ENCODE assay signal across 8 mouse cellular contexts in the genomic region with DNA sequence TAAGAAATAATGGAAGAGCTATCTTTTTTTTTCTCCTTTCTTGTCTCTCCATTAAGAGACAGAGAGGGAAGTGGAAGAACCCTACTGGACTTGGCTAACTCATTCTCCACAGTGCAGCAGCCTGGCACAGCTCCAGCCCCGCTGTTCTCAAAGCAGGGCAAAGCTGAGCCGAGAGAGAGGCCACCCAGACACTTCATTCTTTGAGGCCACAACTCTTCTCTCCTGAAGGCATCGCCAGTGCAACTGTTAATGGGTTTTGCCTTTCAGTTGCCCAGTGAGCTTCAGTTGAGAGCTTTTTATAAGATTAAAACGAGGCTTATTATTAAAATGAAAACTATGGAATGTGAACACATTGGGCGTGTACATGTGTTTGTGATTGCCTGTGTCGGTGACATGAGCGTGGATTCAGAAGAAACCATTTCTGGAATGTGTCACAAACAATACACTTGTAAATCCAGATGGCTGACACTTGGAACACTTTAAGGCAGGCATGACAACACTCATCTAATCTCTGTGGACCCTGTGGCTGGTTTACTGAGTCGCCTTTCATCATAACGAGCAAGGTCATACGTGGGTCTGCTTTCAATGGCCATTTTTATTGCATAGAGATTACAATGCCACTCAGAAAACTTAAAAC.
DNase-seq lines count a peak whose midpoint lies in the region; ATAC-seq lines count a peak whose summit lies in the region.

No protein-coding gene starts in this region.

- peaks cover 22% of the 10 kb centered on the region for H3K4me1 ChIP-seq in heart, embryonic 16.5 days (ENCODE audit: control insufficient read depth, insufficient read depth, low read length)

- H3K27ac ChIP-seq in heart, embryonic 16.5 days (ENCODE audit: low read length): peak overlapping the region; percentile 94

- H3K27me3 ChIP-seq in heart, embryonic 16.5 days (ENCODE audit: control insufficient read depth, insufficient read depth, low read length): no peaks in the 10 kb centered on the region

- ATAC-seq in common myeloid progenitor, adult 5-6 weeks (replicated peaks; ENCODE audit: low read depth, poor library complexity, severe bottlenecking): peak; percentile 66
- peak; percentile 84 for ATAC-seq in heart, embryonic 16.5 days (replicated peaks; ENCODE audit: extremely low read depth, insufficient read depth, low FRiP score)
- no peak for ATAC-seq in megakaryocyte-erythroid progenitor cell, adult 5-6 weeks (replicated peaks; ENCODE audit: low FRiP score, low TSS enrichment, poor library complexity, severe bottlenecking)

- H3K4me3 ChIP-seq in heart, embryonic 16.5 days (ENCODE audit: low read length): peak overlapping the region; percentile 26; the same call in 1 of the 2 replicates

- DNase-seq in kidney, adult 18-20 months: peak; percentile 43
- no peak for DNase-seq in kidney, adult 11 months
- DNase-seq in adrenal gland, postnatal 14 days: peak; percentile 66
- DNase-seq in lung, postnatal 14 days: peak; percentile 70
- DNase-seq in spleen, postnatal 14 days (ENCODE audit: low spot score in 2 of 2): no peak

- peak overlapping the region; percentile 50 for H3K4me2 ChIP-seq in heart, embryonic 16.5 days (ENCODE audit: low read depth, low read length)

- H3K9me3 ChIP-seq in heart, embryonic 16.5 days (replicated peaks; ENCODE audit: control insufficient read depth, low read length): no peaks in the 10 kb centered on the region

- peak overlapping the region; percentile 49 for H3K9ac ChIP-seq in heart, embryonic 16.5 days (ENCODE audit: low read length)

- 13% methylated on average over 10 of the region's 10 CpGs for WGBS in heart, embryonic 16.5 days

- H3K36me3 ChIP-seq in heart, embryonic 16.5 days (ENCODE audit: control insufficient read depth, insufficient read depth): no peaks in the 10 kb centered on the region

Comparison
In these comparisons a context has a peak if more than half of its experiments do, and no peak if none do; other contexts are left out.
1. DNase-seq: peak in kidney, adult 18-20 months (single experiment), adrenal gland, postnatal 14 days (single experiment) and lung, postnatal 14 days (single experiment); none in kidney, adult 11 months (single experiment) and spleen, postnatal 14 days (0 of 2).